Mouse (Mus musculus): ENCODE data around the gene Tatdn3.

DNA sequence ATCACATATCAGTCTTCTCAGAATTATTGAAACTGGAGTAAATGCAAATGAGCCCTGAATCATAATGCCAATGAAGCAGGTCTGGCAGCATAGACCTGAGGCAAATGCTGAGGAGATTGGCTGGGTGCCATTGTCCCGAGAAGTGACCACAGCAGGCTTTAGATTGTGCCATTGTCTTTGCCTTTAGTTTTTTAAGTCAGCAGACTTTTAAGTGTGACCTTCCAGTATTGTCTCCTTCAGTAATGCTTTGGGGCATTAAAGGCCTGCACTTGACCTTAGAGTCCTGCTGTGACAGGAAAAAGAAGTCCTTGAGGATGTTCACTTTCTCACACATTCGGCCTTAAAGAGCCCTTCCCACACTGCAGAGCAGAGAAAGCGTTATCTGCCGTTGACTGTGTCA, 7.5 kb upstream of the Tatdn3 start:
- TF ChIP-seq CTCF (IDR thresholded peaks at IDR 0.05) (no peak), EP300 (IDR thresholded peaks at IDR 0.05) (no peak)

Measured in lung, postnatal 0 days (tissue).